Mouse (Mus musculus) neural tube, embryonic 13.5 days (tissue): ENCODE data around the gene Eepd1. TPM values are rescaled to one million over a fixed set of nuclear protein-coding genes. Genes with fewer than 3 reads are reported as not detected.

Experiments used
- ATAC-seq: fragments of 200-750 bp; cut with Nextera tagmentation; 2 replicates; pipeline ENCODE4 v1.8.0; 2017; ENCODE audit warnings: low read depth, mild to moderate bottlenecking, moderate TSS enrichment, moderate library complexity
- H3K27ac ChIP-seq: fragments of 300-500 bp; sonication (generic); replicated peaks from 2 replicates; pipeline ENCODE4 v1.5.1; 2015; ENCODE audit warnings: moderate library complexity, mild to moderate bottlenecking, inconsistent platforms
- H3K27me3 ChIP-seq: fragments of 300-500 bp; sonication (generic); 2 replicates; pipeline ENCODE4 v1.6.1; 2015; ENCODE audit warnings: mild to moderate bottlenecking, inconsistent platforms
- H3K36me3 ChIP-seq: fragments of 300-500 bp; sonication (generic); 2 replicates; pipeline ENCODE4 v1.6.1; 2015; ENCODE audit warnings: mild to moderate bottlenecking, inconsistent platforms
- H3K4me1 ChIP-seq: fragments of 300-500 bp; sonication (generic); replicated peaks from 2 replicates; pipeline ENCODE4 v1.6.1; 2015; ENCODE audit warnings: inconsistent platforms
- H3K4me2 ChIP-seq: fragments of 300-500 bp; sonication (generic); 2 replicates; pipeline ENCODE4 v1.6.1; 2015; ENCODE audit warnings: inconsistent platforms, mild to moderate bottlenecking, moderate library complexity
- H3K4me3 ChIP-seq: fragments of 300-500 bp; sonication (generic); 2 replicates; pipeline ENCODE4 v1.5.1; 2015; ENCODE audit warnings: mild to moderate bottlenecking, inconsistent platforms
- H3K9ac ChIP-seq: fragments of 300-500 bp; sonication (generic); 2 replicates; pipeline ENCODE4 v1.6.1; 2015; ENCODE audit warnings: moderate library complexity, mild to moderate bottlenecking, inconsistent platforms
- H3K9me3 ChIP-seq: fragments of 300-500 bp; sonication (generic); 2 replicates; pipeline ENCODE4 v1.6.1; 2016; ENCODE audit warnings: inconsistent platforms
- WGBS: fragments of 180-500 bp; shearing (Covaris S2); methylation state at CpG from one replicate; pipeline ENCODE4 v1.1.7; 2015; 5-methylcytosine and 5-hydroxymethylcytosine counted together
- polyA plus RNA-seq: library from polyadenylated mRNA; unstranded; fragments of >200 nt; fragmentation: Nextera tagmentation; extraction: Ambion mirVana; gene quantifications from 2 replicates; pipeline ENCODE4 v1.2.1, GENCODE M21; 2015

The Eepd1 gene
- polyA plus RNA-seq, 1 experiment from 2014 or later = 27.3 TPM

DNA sequence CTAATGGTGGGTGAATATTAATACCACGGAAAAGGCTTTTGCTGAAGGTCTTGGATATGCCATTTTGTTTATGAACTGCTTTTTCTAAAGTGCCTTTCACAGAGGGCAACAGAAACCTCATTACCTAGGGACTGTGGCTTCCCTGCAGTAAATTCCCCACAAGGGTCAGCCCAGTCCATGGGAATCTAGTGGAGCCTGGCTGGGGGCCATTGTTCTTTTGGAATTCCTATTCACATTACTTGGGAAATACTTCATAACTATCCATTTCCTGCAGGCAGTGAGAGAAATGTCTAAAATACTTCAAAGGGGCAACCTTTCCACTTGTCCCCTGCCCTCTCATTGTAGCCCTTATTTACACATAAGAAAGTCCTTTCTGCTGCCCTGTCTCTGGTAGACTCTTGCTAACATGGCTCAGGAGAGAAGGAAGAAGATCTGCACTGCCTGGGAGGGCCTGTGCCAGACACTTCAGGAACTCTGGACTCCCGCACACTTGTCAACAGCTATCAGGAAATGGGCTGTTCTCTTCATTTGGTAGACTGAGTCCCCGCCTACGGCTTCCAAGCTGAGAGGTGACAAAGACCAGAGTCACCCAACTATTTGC lies 111.1 kb downstream of the Eepd1 start:
- WGBS = 60% methylated on average over 4 of the region's 4 CpGs
- Histone ChIP-seq H3K27me3 (no peaks in the 10 kb centered on the region), H3K4me2 (no peak overlapping the region), H3K27ac (no peak overlapping the region), H3K36me3 (no peaks in the 10 kb centered on the region), H3K4me1 (peaks cover 8% of the 10 kb centered on the region), H3K4me3 (no peak overlapping the region), H3K9me3 (no peaks in the 10 kb centered on the region), H3K9ac (no peak overlapping the region)
- peak; percentile 47; the same call in 1 of the 2 replicates for ATAC-seq

GRCm38 (mm10) chr9:25624744-25625143 lies 143.4 kb downstream of the Eepd1 start:
- no peak for ATAC-seq
- H3K9ac ChIP-seq = no peak overlapping the region
- no peak overlapping the region for H3K27ac ChIP-seq
- H3K9me3 ChIP-seq = no peaks in the 10 kb centered on the region
- no peaks in the 10 kb centered on the region for H3K36me3 ChIP-seq
- H3K4me1 ChIP-seq = no peaks in the 10 kb centered on the region
- H3K4me2 ChIP-seq = no peak overlapping the region
- H3K4me3 ChIP-seq = no peak overlapping the region
- WGBS = 74% methylated on average over 2 of the region's 2 CpGs
- H3K27me3 ChIP-seq = no peaks in the 10 kb centered on the region

GRCm38 (mm10) chr9:25629531-25630099 lies 148.3 kb downstream of the Eepd1 start:
- Histone ChIP-seq H3K27me3 (no peaks in the 10 kb centered on the region), H3K9ac (no peak overlapping the region), H3K9me3 (no peaks in the 10 kb centered on the region), H3K4me2 (no peak overlapping the region), H3K4me3 (no peak overlapping the region), H3K36me3 (no peaks in the 10 kb centered on the region), H3K4me1 (no peaks in the 10 kb centered on the region), H3K27ac (no peak overlapping the region)
- WGBS = 79% methylated on average over 5 of the region's 5 CpGs
- no peak for ATAC-seq

Other genes starting within 250 kb of the Eepd1 start
- 284 and 297 TPM in 2 replicates for gene Sept7, start 229.1 kb upstream of the Eepd1 start, polyA plus RNA-seq